Mouse (Mus musculus) olfactory bulb, adult 2 months (tissue): ENCODE data around the gene Pgpep1.

Source experiments
- CTCF ChIP-seq: fragments of 200-500 bp; IDR thresholded peaks from 2 replicates; pipeline ENCODE4 v1.5.1; 2012; ENCODE audit warnings: low read depth, mild to moderate bottlenecking, low read length, moderate library complexity; ENCODE audit not compliant: insufficient read depth
- POLR2A ChIP-seq: fragments of 200-500 bp; IDR thresholded peaks from 2 replicates; pipeline ENCODE4 v1.6.1; 2012; ENCODE audit warnings: mild to moderate bottlenecking, low read depth, low read length, moderate library complexity; ENCODE audit not compliant: insufficient read depth

DNA sequence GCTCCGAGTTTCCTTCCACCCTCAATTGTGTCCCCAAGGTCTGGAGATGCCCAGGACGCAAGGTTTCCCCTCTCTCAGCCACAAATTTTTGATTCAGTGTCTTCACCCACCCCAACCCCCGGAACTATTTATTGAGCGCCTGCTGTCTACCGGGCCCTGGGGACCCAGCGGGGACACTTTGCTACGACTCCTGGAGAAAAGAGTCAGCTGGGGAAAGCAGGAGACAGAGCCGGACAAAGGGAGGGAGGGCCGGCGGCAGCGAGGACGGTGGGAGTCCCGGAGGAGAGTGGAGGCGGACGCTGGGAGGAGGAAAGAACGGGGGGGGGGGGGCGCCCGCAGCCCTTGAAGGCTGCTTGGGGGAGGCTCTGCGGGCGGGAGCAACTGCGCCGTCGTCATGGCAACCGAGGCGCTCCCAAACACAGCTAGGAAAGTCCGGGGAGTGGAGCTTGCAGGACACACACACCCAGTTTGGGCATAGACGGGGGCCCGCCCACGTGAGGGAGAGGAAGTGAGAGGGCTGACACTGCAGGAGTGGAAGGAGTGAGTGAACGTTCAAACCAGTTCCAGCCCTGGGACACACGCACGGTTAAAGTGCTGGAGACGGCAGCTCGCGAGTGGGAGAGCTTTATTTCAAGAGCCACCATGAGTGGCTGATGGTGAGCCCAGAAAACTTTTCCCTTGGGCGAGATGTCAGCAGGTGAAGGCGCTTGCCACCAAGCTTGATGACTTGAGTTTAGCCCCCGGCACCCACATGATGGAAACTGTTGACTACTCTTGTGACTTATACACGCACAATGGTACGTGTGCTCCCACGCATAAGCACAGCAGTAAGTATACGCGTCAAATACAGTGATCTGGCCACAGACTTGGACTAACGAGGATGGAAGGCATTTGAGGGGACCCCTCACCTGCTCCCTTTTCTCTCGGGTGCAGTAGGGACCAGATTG, 50.1 kb downstream of the Pgpep1 start:
- no peak for TF ChIP-seq CTCF
- TF ChIP-seq POLR2A: 0 out of 2 replicates have a peak, but pooled peaks have one; percentile 17
